Mouse (Mus musculus) C2C12 (cell line): Measurements from ENCODE around the gene Arfgap3.

ENCODE experiments used
- CTCF ChIP-seq: IDR thresholded peaks from one replicate; pipeline ENCODE4 v1.5.1; 2011; ENCODE audit not compliant: control insufficient read depth, insufficient read depth, insufficient read length
- FOSL1 ChIP-seq: IDR thresholded peaks from one replicate; pipeline ENCODE4 v1.8.0; 2011; ENCODE audit warnings: mild to moderate bottlenecking, low read length; ENCODE audit not compliant: poor library complexity, insufficient read depth, severe bottlenecking
- MAX ChIP-seq: IDR thresholded peaks from one replicate; pipeline ENCODE4 v1.6.1; 2011; ENCODE audit warnings: mild to moderate bottlenecking, control low read depth
- MYOG ChIP-seq: IDR thresholded peaks from one replicate; pipeline ENCODE4 v1.6.1; 2011; ENCODE audit not compliant: control insufficient read depth, insufficient read length; ENCODE audit errors: extremely low read depth
- USF1 ChIP-seq: IDR thresholded peaks from one replicate; pipeline ENCODE4 v1.6.1; 2011; ENCODE audit warnings: low read depth, mild to moderate bottlenecking, control low read depth, moderate library complexity

GRCm38 (mm10) chr15:83296050-83296449 is 54.0 kb downstream of the Arfgap3 start:
- TF ChIP-seq CTCF, result no peak
- TF ChIP-seq FOSL1, result no peak
- no peak for TF ChIP-seq USF1
- TF ChIP-seq MAX, result no peak
- no peak for TF ChIP-seq MYOG
